Mouse (Mus musculus) E14TG2a.4 (cell line): ENCODE measurements at regions not wholly inside any gene's neighbourhood (a gene's known extent, or its start where the extent isn't known, plus 50 kb on each side); places are given as distances from the start of the nearest gene placed in this dataset.

ENCODE experiments used
- H3K27me3 ChIP-seq: 2 replicates; pipeline ENCODE4 v1.6.1; 2014; ENCODE audit warnings: low read length, control low read depth; ENCODE audit not compliant: insufficient read depth
- H3K36me3 ChIP-seq: 2 replicates; pipeline ENCODE4 v1.6.1; 2014; ENCODE audit warnings: low read length, control low read depth; ENCODE audit not compliant: insufficient read depth
- H3K4me1 ChIP-seq: replicated peaks from 2 replicates; pipeline ENCODE4 v1.6.1; 2014; ENCODE audit warnings: low read depth, low read length, control low read depth
- H3K4me3 ChIP-seq: replicated peaks from 2 replicates; pipeline ENCODE4 v1.5.1; 2014; ENCODE audit warnings: mild to moderate bottlenecking, low read length
- H3K9me3 ChIP-seq: 2 replicates; pipeline ENCODE4 v1.6.1; 2014; ENCODE audit warnings: low read length, control low read depth
- CTCF ChIP-seq: conservative IDR thresholded peaks from 2 replicates; pipeline ENCODE4 v1.5.1; 2014; ENCODE audit warnings: low read length
- NANOG ChIP-seq: IDR thresholded peaks from 2 replicates; pipeline ENCODE4 v1.6.1; 2014; ENCODE audit warnings: borderline replicate concordance, low read length, mixed read lengths
- POU5F1 ChIP-seq: IDR thresholded peaks from 2 replicates; pipeline ENCODE4 v1.6.1; 2014; ENCODE audit warnings: low read length, borderline replicate concordance

GRCm38 (mm10) chr13:59990402-59991280 lies 167.7 kb upstream of the Tut7 start:
- H3K4me1 ChIP-seq: no peaks in the 10 kb centered on the region
- H3K36me3 ChIP-seq: no peaks in the 10 kb centered on the region
- peaks cover 12% of the 10 kb centered on the region; the same call in 1 of the 2 replicates for H3K27me3 ChIP-seq
- no peaks in the 10 kb centered on the region for H3K9me3 ChIP-seq
- TF ChIP-seq NANOG (no peak), POU5F1 (no peak), CTCF (no peak)
- no peak overlapping the region for H3K4me3 ChIP-seq

- no peaks in the 10 kb centered on the region for H3K4me1 ChIP-seq
- TF ChIP-seq CTCF (no peak), POU5F1 (no peak), NANOG (no peak)
- H3K9me3 ChIP-seq: no peaks in the 10 kb centered on the region
- H3K36me3 ChIP-seq: no peaks in the 10 kb centered on the region
- H3K4me3 ChIP-seq: no peak overlapping the region
- H3K27me3 ChIP-seq: peaks cover 12% of the 10 kb centered on the region; the same call in 1 of the 2 replicates
Observed at GRCm38 (mm10) chr13:59988393-59988965, 165.5 kb upstream of the Tut7 start.

- Histone ChIP-seq H3K4me3 (no peak overlapping the region), H3K9me3 (no peaks in the 10 kb centered on the region), H3K36me3 (no peaks in the 10 kb centered on the region), H3K4me1 (peaks cover 13% of the 10 kb centered on the region), H3K27me3 (peaks cover 16% of the 10 kb centered on the region; the same call in 1 of the 2 replicates)
- TF ChIP-seq CTCF: no peak
- no peak for TF ChIP-seq POU5F1
- no peak for TF ChIP-seq NANOG
Observed at GRCm38 (mm10) chr13:59976425-59976824, 153.5 kb upstream of the Tut7 start.

DNA sequence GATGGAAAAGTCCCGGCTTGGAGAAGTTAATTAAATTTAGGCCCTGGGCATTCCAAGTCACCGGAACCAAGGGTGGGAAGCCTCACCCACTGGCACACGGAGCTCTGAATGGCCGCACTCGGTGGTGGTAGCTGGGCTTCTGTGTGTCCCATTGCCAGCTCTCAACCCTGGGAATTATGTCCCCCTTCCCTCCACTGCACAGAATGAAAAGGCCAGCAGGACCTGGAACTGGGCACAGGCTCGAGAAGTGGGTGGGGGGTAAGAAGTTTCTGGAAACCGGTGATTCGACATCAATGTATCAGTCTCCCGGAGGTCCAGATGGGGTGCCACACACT lies 149.1 kb upstream of the Tut7 start:
- Histone ChIP-seq H3K9me3 (no peaks in the 10 kb centered on the region), H3K27me3 (peaks cover 35% of the 10 kb centered on the region), H3K4me1 (peaks cover 18% of the 10 kb centered on the region), H3K36me3 (no peaks in the 10 kb centered on the region), H3K4me3 (no peak overlapping the region)
- TF ChIP-seq NANOG: no peak
- TF ChIP-seq CTCF: no peak
- TF ChIP-seq POU5F1: no peak

GRCm38 (mm10) chr13:59971231-59972092 lies 148.5 kb upstream of the Tut7 start:
- Histone ChIP-seq H3K27me3 (peaks cover 40% of the 10 kb centered on the region), H3K36me3 (no peaks in the 10 kb centered on the region), H3K9me3 (no peaks in the 10 kb centered on the region), H3K4me3 (peak overlapping the region; percentile 49; the same call in 1 of the 2 replicates), H3K4me1 (peaks cover 18% of the 10 kb centered on the region)
- no peak for TF ChIP-seq NANOG
- TF ChIP-seq POU5F1: no peak
- TF ChIP-seq CTCF: no peak

DNA sequence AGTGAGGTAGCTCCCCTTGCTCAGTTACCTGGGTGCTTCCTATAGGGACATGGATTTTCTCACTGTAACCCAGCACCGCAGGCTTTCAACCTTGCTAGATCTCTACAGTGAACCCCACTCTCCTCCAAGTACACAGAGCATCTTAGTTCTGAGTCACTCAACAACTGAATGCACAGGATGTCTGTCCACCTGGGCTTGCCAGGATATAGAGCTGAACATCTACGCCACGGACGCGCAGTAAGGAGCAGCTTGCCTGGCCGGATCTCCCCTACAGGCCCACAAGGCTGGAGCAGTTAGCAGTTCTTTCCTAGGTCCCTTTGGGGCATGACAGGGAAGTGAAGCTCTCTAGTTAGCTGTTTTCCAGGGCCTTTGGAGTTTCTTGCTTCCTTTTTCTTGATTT lies 147.5 kb upstream of the Tut7 start:
- H3K4me1 ChIP-seq: peaks cover 18% of the 10 kb centered on the region
- H3K4me3 ChIP-seq: no peak overlapping the region
- H3K27me3 ChIP-seq: peaks cover 36% of the 10 kb centered on the region
- no peak for TF ChIP-seq CTCF
- no peak for TF ChIP-seq NANOG
- TF ChIP-seq POU5F1: no peak
- no peaks in the 10 kb centered on the region for H3K9me3 ChIP-seq
- no peaks in the 10 kb centered on the region for H3K36me3 ChIP-seq

DNA sequence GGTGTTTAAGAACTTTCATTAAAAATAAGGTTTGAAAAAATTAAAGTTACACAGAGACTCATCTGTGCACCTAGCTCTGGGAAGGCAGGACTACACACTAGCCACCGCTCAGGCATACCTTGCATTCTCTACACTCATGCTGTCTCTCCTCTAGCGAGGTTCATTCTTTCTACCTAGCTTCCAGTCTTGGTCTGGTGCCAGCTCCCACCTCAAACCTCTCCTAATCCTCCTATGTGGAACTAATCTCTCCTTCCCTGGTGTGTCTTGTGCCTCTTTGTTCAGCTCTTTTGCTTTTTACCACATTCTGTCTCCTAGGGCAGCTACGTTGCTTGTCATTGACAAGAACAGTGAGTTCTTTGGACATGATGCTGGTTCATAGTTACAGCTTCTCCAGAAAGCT lies 146.5 kb upstream of the Tut7 start:
- Histone ChIP-seq H3K9me3 (no peaks in the 10 kb centered on the region), H3K36me3 (no peaks in the 10 kb centered on the region), H3K27me3 (peaks cover 36% of the 10 kb centered on the region), H3K4me1 (peaks cover 18% of the 10 kb centered on the region), H3K4me3 (no peak overlapping the region)
- TF ChIP-seq POU5F1 (no peak), CTCF (no peak), NANOG (no peak)
